In genomic region chr12:108422858-108423631, GRCm38 (mm10) we compare ENCODE assay signal across 7 mouse cellular contexts. TPM values are rescaled to one million over a fixed set of nuclear protein-coding genes. Genes with fewer than 3 reads are reported as not detected.
DNase-seq lines count a peak whose midpoint lies in the region; ATAC-seq and TF ChIP-seq lines count a peak whose summit lies in the region.

No protein-coding gene starts in this region.

- H3K27me3 ChIP-seq in embryonic facial prominence, embryonic 10.5 days (replicated peaks; ENCODE audit: low read depth, poor library complexity, severe bottlenecking) = peaks cover 17% of the 10 kb centered on the region
- no peaks in the 10 kb centered on the region for H3K27me3 ChIP-seq in heart, adult 2 months (ENCODE audit: control insufficient read depth, insufficient read depth, low read length)
- H3K27me3 ChIP-seq in kidney, adult 2 months (replicated peaks; ENCODE audit: control insufficient read depth, insufficient read depth, low read length) = no peaks in the 10 kb centered on the region
- no peaks in the 10 kb centered on the region for H3K27me3 ChIP-seq in limb, embryonic 11.5 days (ENCODE audit: control insufficient read depth, insufficient read depth, low read length)
- 0 out of 2 replicates have a peak, but pooled peaks cover 4% of the 10 kb centered on the region for H3K27me3 ChIP-seq in midbrain, embryonic 13.5 days

- peak; percentile 95 to 97 for DNase-seq in adrenal gland, postnatal 36 days
- peak; percentile 95 for DNase-seq in embryonic facial prominence, embryonic 10.5 days (ENCODE audit: low spot score)
- peak; percentile 94 to 95 for DNase-seq in heart, adult 2 months
- DNase-seq in kidney, adult 2 months = peak; percentile 92
- DNase-seq in limb, embryonic 11.5 days (ENCODE audit: low spot score) = peak; percentile 94
- peak; percentile 13 to 47 for DNase-seq in spleen, postnatal 14 days (ENCODE audit: low spot score in 2 of 2)

- intact Hi-C loops in heart, adult 2 months (cut with DNase I) = loop anchor here (1.0 to 2.0 kb wide), 3 partner anchors 26 to 90 kb away; no protein-coding TSS in a partner anchor

- H3K36me3 ChIP-seq in embryonic facial prominence, embryonic 10.5 days (replicated peaks) = 0 out of 2 replicates have a peak, but pooled peaks cover 3% of the 10 kb centered on the region
- H3K36me3 ChIP-seq in heart, adult 2 months (ENCODE audit: control insufficient read depth, insufficient read depth, low read length) = no peaks in the 10 kb centered on the region
- H3K36me3 ChIP-seq in kidney, adult 2 months (ENCODE audit: control insufficient read depth, insufficient read depth, low read length) = no peaks in the 10 kb centered on the region
- H3K36me3 ChIP-seq in limb, embryonic 11.5 days (ENCODE audit: control insufficient read depth, insufficient read depth, low read length) = no peaks in the 10 kb centered on the region
- H3K36me3 ChIP-seq in midbrain, embryonic 13.5 days = no peaks in the 10 kb centered on the region

- TF ChIP-seq POLR2A in heart, adult 2 months (IDR thresholded peaks at IDR 0.05; ENCODE audit: insufficient read depth, low read depth, low read length) = no peak
- no peak for TF ChIP-seq POLR2A in kidney, adult 2 months (IDR thresholded peaks at IDR 0.05; ENCODE audit: low read depth, low read length)

- H3K4me1 ChIP-seq in embryonic facial prominence, embryonic 10.5 days = peaks cover 54% of the 10 kb centered on the region
- peaks cover 8% of the 10 kb centered on the region for H3K4me1 ChIP-seq in heart, adult 2 months (ENCODE audit: control insufficient read depth, insufficient read depth, low read length)
- H3K4me1 ChIP-seq in kidney, adult 2 months (ENCODE audit: control insufficient read depth, insufficient read depth, low read length) = no peaks in the 10 kb centered on the region
- peaks cover 3% of the 10 kb centered on the region; the same call in 1 of the 2 replicates for H3K4me1 ChIP-seq in limb, embryonic 11.5 days (ENCODE audit: control insufficient read depth, insufficient read depth, low read length)
- peaks cover 38% of the 10 kb centered on the region for H3K4me1 ChIP-seq in midbrain, embryonic 13.5 days (replicated peaks)

- WGBS in embryonic facial prominence, embryonic 10.5 days = under 1% methylated on average over 90 of the region's 90 CpGs
- WGBS in heart, adult 2 months = under 1% methylated on average over 90 of the region's 90 CpGs
- under 1% methylated on average over 87 of the region's 90 CpGs for WGBS in kidney, adult 2 months
- under 1% methylated on average over 90 of the region's 90 CpGs for WGBS in limb, embryonic 11.5 days
- under 1% methylated on average over 82 of the region's 90 CpGs for WGBS in midbrain, embryonic 13.5 days

- no peaks in the 10 kb centered on the region for H3K9me3 ChIP-seq in embryonic facial prominence, embryonic 10.5 days
- no peaks in the 10 kb centered on the region for H3K9me3 ChIP-seq in limb, embryonic 11.5 days (ENCODE audit: control insufficient read depth, low read length)
- H3K9me3 ChIP-seq in midbrain, embryonic 13.5 days = no peaks in the 10 kb centered on the region

- H3K9ac ChIP-seq in heart, adult 2 months (ENCODE audit: low read depth, low read length) = peak overlapping the region; percentile 95
- H3K9ac ChIP-seq in limb, embryonic 11.5 days (ENCODE audit: low read length) = peak overlapping the region; percentile 90
- H3K9ac ChIP-seq in midbrain, embryonic 13.5 days (replicated peaks) = peak overlapping the region; percentile 88

- no peak for TF ChIP-seq EP300 in heart, adult 2 months (IDR thresholded peaks at IDR 0.05; ENCODE audit: insufficient read depth, low read depth, low read length)

- H3K4me2 ChIP-seq in limb, embryonic 11.5 days (ENCODE audit: low read depth, severe bottlenecking) = peak overlapping the region; percentile 69
- H3K4me2 ChIP-seq in midbrain, embryonic 13.5 days (replicated peaks) = peak overlapping the region; percentile 64

- H3K4me3 ChIP-seq in embryonic facial prominence, embryonic 10.5 days = peak overlapping the region; percentile 73
- peak overlapping the region; percentile 85 for H3K4me3 ChIP-seq in heart, adult 2 months
- peak overlapping the region; percentile 82 for H3K4me3 ChIP-seq in kidney, adult 2 months (ENCODE audit: insufficient read depth, low read depth, low read length)
- H3K4me3 ChIP-seq in limb, embryonic 11.5 days (ENCODE audit: low read depth, low read length) = peak overlapping the region; percentile 85
- H3K4me3 ChIP-seq in midbrain, embryonic 13.5 days (replicated peaks) = peak overlapping the region; percentile 68

- 0 out of 2 replicates have a peak, but pooled peaks cover 3% of the 10 kb centered on the region for H3K79me2 ChIP-seq in heart, adult 2 months (replicated peaks; ENCODE audit: control insufficient read depth, insufficient read depth, low read length)

- peak; percentile 92 for ATAC-seq in limb, embryonic 11.5 days (ENCODE audit: insufficient number of reproducible peaks, low FRiP score, low TSS enrichment, low read depth)
- ATAC-seq in midbrain, embryonic 13.5 days = peak; percentile 97

- peak; percentile 66 for TF ChIP-seq CTCF in heart, adult 2 months (IDR thresholded peaks at IDR 0.05)
- no peak for TF ChIP-seq CTCF in kidney, adult 2 months (conservative IDR thresholded peaks at IDR 0.05; ENCODE audit: insufficient read depth, insufficient read length, low read depth, low read length)

- peak overlapping the region; percentile 92 for H3K27ac ChIP-seq in embryonic facial prominence, embryonic 10.5 days (replicated peaks)
- H3K27ac ChIP-seq in heart, adult 2 months = peak overlapping the region; percentile 86
- H3K27ac ChIP-seq in kidney, adult 2 months (ENCODE audit: insufficient read depth, low read depth, low read length) = peak overlapping the region; percentile 18
- H3K27ac ChIP-seq in limb, embryonic 11.5 days (replicated peaks; ENCODE audit: low read depth, low read length) = peak overlapping the region; percentile 85
- H3K27ac ChIP-seq in midbrain, embryonic 13.5 days = peak overlapping the region; percentile 93

RNA-seq across cellular contexts. Expression of gene Eml1, which starts 52.3 kb away (rescaled TPM):
- 10 to 100 TPM; 16.6 to 44.6 TPM for total RNA-seq in adrenal gland, postnatal 36 days (2021)
- 70.6 and 74.1 TPM in 2 replicates for polyA plus RNA-seq in embryonic facial prominence, embryonic 10.5 days (2016; fragmentation: Nextera tagmentation; extraction: Ambion mirVana)
- total RNA-seq in heart, adult 2 months (2021) = 10 to 100 TPM; 73.5 to 84.7 TPM
- 68.7 and 112 TPM in 2 replicates for polyA plus RNA-seq in heart, adult 2 months (2012; rRNA removed)
- 14.2 TPM in 2 replicates for polyA plus RNA-seq in kidney, adult 2 months (2012; rRNA removed)
- 47.6 and 52.9 TPM in 2 replicates for polyA plus RNA-seq in limb, embryonic 11.5 days (2014; fragmentation: Nextera tagmentation; extraction: Ambion mirVana)
- 65.7 and 66.7 TPM in 2 replicates for polyA plus RNA-seq in midbrain, embryonic 13.5 days (2015; fragmentation: Nextera tagmentation; extraction: Ambion mirVana)

Comparison
In these comparisons a context has a peak if more than half of its experiments do, and no peak if none do; other contexts are left out.
1. Peak in every context shown above with its lines: DNase-seq, ATAC-seq, H3K4me3 ChIP-seq and H3K27ac ChIP-seq.
2. DNase-seq: peak in every context shown above with its lines; median percentile 96 in adrenal gland, postnatal 36 days; 95 in embryonic facial prominence, embryonic 10.5 days; 94 in heart, adult 2 months; 94 in limb, embryonic 11.5 days; 92 in kidney, adult 2 months; 30 in spleen, postnatal 14 days.
3. H3K27ac ChIP-seq: peak in every context shown above with its lines; median percentile 93 in midbrain, embryonic 13.5 days; 92 in embryonic facial prominence, embryonic 10.5 days; 86 in heart, adult 2 months; 85 in limb, embryonic 11.5 days; 18 in kidney, adult 2 months.